Mouse (Mus musculus) heart, postnatal 36 days (tissue): ENCODE measurements at regions not wholly inside any gene's neighbourhood (a gene's known extent, or its start where the extent isn't known, plus 50 kb on each side); places are given as distances from the start of the nearest gene placed in this dataset.
A peak's percentile ranks its signal among the peaks of the same experiment; 100 is the strongest.

Source experiments
- DNase-seq, 2 experiments: peaks; one replicate each; pipeline ENCODE4 v3.0.0; 2021 to 2022
- intact Hi-C: fragments of 180-260 bp; cut with DNase I; formaldehyde crosslinking; loops from one replicate; pipeline ENCODE4 v1.15.1; 2025

DNA sequence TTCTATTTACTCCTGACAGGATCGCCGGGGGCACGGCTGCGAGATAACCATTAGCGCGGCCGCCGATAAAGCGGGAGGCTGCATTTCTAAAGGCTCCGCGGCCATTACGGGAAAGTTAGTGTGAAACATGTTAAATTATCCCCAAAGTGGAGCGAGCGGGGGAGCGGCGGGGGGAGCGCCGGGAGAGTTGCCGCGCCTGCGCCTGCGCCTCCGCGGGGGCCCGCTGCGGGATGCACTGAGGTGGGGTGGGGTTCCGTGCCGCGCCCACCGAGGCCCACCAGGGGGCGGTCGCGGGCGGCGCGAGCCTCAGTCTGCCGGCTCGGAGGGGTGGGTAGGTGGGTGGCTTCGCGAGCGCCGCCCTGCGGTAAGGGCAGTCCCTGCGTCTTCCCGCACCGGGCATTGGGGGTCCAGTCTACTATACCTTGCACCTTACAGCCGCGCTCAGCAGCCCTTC is 71.8 kb upstream of the Pax2 start:
- peak; percentile 10 to 26 for DNase-seq
- intact Hi-C loops, result loop anchor here (5.0 kb wide), 1 partner anchor 58 kb away; no protein-coding TSS in a partner anchor

DNA sequence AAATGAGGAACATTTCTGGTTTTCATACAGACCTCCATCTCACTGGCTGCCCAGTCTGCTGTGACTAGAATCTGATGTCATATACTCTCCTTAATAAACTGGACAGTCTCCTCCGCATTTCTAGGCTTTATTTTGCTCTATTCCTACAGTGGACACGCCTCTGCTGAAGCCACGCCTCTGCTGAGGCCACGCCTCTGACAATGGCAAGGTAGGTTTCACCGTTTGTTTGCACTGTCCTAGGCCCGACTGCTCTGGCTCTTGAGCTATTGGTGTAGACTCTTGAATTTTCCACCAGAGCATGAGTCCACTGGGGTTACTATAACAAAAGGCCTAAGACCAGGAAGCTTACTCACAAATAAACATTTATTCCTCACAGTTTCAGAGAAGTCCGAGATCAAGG is 69.8 kb upstream of the Pax2 start:
- intact Hi-C loops, result no loop called here
- DNase-seq, result no peak

DNA sequence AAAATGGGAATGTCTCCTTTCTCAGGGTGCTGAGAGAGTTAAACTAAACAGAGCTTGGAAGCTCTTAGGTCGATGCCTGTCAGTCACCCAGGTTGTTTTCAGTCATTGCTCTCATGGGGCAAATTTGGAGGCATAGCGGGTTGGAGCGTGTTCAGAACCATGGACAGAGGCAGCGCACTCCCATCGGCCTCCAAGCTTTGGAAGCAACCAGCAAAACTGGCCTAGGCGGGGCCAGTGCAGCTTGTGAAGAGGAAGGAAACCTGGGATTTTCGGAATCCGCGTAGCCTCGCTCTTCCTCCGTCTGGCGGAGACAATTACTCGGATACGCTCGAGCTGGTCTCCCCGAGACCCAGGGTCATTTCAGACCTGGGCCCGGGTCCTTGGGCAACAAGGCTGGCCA is 63.4 kb upstream of the Pax2 start:
- DNase-seq, result peak; percentile 45 to 57
- intact Hi-C loops, result no loop called here

DNA sequence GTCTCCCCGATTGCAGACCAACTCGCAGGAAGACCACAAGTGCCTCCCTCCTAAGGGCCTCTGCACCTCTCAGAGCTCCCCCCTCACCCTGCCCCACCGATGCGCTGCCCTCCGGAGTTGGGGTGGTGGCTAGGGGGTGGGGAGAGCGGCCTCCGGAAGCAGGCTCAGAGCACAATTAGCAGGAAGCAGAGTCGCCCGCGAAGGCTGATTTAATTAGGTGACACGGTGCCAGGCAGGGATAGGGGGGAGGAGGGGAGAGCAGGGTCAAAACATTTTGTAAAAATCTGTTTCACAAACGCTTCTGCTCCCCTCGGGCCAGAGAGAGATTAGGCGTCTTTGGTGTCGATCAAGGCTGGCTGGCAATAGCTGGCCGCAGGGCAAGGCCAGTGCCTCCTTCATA is 63.0 kb upstream of the Pax2 start:
- DNase-seq, result no peak
- intact Hi-C loops, result no loop called here

DNA sequence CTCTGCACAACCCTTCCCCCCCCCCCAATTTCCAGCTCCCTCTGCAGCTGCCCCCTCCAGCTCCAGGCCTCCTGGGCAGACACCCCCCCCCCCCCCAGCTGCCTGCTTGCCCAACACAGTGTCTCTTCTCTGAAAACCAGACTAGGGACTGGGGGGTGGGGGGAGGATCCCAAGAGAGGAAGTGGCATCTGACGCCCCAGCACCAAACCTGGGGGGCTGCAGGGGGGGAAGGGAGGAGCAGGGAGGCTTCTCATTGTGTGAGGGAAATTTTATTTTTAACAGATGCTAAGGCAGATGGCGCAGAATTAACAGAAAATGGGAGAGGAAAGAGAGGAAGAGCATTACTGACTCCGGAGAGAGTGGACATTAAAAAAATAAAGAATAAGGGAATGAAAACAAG is 60.5 kb upstream of the Pax2 start:
- DNase-seq, result no peak
- intact Hi-C loops, result no loop called here

DNA sequence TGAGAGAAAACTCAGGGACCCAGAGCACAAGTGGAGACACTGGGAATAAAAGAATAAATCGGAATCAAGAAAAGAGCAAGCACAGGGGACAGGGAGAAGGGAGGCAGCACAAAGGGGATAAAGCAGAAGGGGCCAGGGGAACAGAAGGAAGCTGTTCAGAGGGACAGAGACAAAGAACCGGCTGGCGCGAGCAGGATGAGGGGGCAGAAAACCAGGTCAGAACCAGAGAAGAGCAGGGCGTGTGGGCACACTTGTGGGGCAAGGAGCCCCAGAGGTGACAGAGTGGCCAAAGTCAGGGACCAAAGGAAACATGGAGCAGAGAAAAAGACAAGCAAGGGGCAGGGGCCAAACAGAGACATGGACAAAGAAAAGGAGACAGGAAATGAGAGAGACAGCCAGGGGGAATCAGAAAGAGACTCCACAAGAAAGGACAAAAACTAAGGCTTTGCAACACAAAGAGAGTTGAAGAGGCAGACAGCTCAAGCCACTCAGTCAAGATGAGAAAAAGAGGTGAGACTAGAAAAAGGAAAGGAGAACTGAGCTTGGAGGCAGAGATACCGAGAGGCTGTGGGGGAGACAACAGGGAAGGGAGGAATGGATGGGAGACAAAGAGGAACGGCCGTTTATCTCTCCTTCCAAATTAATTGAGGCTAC is 59.7 kb upstream of the Pax2 start:
- intact Hi-C loops, result no loop called here
- no peak for DNase-seq

DNA sequence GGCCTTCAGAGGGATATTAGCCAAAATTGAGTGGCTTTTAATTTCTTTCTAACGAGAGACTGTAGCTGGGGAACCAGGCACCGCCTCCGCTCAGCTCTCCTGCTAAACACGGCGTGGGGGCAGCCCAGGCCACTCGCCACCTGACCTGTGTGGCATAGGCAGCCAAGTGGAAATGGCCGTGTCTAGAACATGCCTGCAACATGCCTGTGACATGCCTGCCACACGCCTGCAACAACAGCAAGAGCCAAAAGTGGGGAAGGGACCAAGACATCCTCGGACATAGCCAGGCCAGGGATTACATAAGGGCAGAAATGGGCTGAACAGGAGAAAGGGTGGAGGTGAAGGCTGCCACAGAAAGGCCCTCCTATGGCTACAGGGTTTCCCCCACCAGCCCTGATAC is 59.1 kb upstream of the Pax2 start:
- intact Hi-C loops, result no loop called here
- DNase-seq, result no peak

DNA sequence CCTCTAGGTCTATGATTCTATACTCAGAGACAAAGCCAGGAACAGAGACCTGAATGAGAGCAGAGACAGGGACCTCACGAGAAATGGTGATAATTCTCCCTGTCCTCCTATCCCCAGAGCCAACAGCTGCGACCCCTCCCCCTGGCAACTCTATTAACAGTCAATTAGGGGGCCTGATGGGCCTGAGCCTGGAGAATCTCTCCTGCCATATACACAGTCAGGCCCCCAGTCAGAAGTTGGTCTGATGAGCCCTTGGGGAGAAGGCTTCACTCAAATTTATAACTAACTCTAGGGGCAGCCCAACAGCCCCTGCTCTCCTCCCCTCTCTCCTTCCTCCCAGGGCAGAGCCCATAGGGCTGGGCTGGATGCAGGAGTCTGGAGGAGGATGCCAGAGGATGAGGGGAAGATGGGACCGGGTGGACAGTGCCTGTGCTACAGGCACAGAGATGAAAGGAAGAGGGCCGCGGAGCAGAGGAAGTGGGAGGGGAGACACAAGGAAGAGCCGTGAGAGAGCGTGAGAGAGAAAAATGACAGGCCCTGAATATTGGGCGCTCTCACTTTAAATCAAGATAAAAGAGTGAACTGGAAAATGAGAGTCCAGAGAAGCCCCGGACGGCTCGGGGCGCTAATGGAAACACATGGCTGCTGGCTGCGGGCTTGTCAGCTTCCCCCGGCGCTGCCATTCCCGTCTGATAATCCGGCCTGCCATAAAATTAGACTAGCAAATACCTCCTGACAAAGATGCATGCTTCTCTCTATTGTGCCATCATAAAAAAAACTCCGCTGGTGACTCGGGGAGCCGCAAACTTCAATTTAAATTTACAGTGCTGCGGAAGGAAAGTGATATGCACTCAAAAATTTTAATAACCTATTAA is 57.2 kb upstream of the Pax2 start:
- DNase-seq, result no peak
- intact Hi-C loops, result no loop called here
